11 mouse cellular contexts compared by ENCODE assay signal in the genomic region with DNA sequence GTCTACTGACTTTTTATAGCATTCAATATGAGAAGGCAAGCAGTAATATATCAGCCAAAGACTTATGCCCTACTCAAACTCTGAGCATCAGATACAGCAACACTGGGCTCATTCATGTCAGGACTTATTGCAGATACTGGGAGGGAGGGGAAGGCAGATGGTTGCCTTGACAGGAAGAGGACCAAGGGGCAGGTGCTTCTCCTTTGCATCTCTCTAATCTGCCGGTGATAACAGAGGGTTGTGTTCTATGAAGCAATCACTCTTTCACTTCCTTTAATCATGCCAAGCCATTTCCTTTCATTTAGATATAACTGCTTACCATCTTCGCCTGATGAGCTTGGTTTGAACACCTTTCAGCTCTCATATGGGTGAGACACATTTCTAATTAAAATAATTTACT.
"Had no signal": no experiment of that assay in that cellular context is flagged by ENCODE, and none has a peak within 500 bp of the region (broad histone marks: within the 10 kb centered on the region; RNA-seq: fewer than 3 reads in every experiment).

No protein-coding gene starts in this region.

- DNase-seq: kidney, adult 8-10 months; kidney, postnatal 25 days; layer of hippocampus, adult 9-11 months; layer of hippocampus, postnatal 36 days; lung, embryonic 14.5 days; lung, postnatal 14 days; right cerebral cortex, postnatal 14 days; thymus, adult 18-20 months; thymus, postnatal 14 days had no signal

- ATAC-seq: intestine, embryonic 16.5 days; midbrain, embryonic 15.5 days had no signal
